Mouse (Mus musculus) intestine, postnatal 0 days (tissue): Measurements from ENCODE around the gene Clstn2. TPM values are rescaled to one million over a fixed set of nuclear protein-coding genes. Genes with fewer than 3 reads are reported as not detected.
A peak's percentile ranks its signal among the peaks of the same experiment; 100 is the strongest.

Experiments used
- ATAC-seq: fragments of 200-750 bp; cut with Nextera tagmentation; 2 replicates; pipeline ENCODE4 v1.8.0; 2017; ENCODE audit warnings: mild to moderate bottlenecking, moderate TSS enrichment, moderate library complexity
- H3K27ac ChIP-seq: fragments of 300-500 bp; sonication (generic); 2 replicates; pipeline ENCODE4 v1.5.1; 2014; ENCODE audit warnings: mild to moderate bottlenecking, low read depth, low read length, moderate library complexity
- H3K27me3 ChIP-seq: fragments of 300-500 bp; sonication (generic); replicated peaks from 2 replicates; pipeline ENCODE4 v1.6.1; 2014; ENCODE audit warnings: low read length, mixed read lengths; ENCODE audit not compliant: control insufficient read depth, insufficient read depth
- H3K36me3 ChIP-seq: fragments of 300-500 bp; sonication (generic); 2 replicates; pipeline ENCODE4 v1.6.1; 2014; ENCODE audit warnings: mild to moderate bottlenecking, moderate library complexity; ENCODE audit not compliant: control insufficient read depth, insufficient read depth
- H3K4me1 ChIP-seq: fragments of 300-500 bp; sonication (generic); replicated peaks from 2 replicates; pipeline ENCODE4 v1.6.1; 2014; ENCODE audit warnings: antibody characterized with exemption, low read length, mixed read lengths; ENCODE audit not compliant: control insufficient read depth, insufficient read depth
- H3K4me2 ChIP-seq: fragments of 300-500 bp; sonication (generic); replicated peaks from 2 replicates; pipeline ENCODE4 v1.6.1; 2014; ENCODE audit warnings: low read depth, mild to moderate bottlenecking, moderate library complexity
- H3K4me3 ChIP-seq: fragments of 300-500 bp; sonication (generic); 2 replicates; pipeline ENCODE4 v1.5.1; 2014; ENCODE audit warnings: low read depth, low read length
- H3K9ac ChIP-seq: fragments of 300-500 bp; sonication (generic); 2 replicates; pipeline ENCODE4 v1.6.1; 2014; ENCODE audit warnings: mild to moderate bottlenecking, low read depth, low read length
- H3K9me3 ChIP-seq: fragments of 300-500 bp; sonication (generic); 2 replicates; pipeline ENCODE4 v1.6.1; 2016; ENCODE audit warnings: mixed run types; ENCODE audit not compliant: control insufficient read depth
- CTCF ChIP-seq: sonication (generic); IDR thresholded peaks from 2 replicates; pipeline ENCODE4 v1.5.1; 2016; ENCODE audit warnings: low read depth, mild to moderate bottlenecking, control low read depth, antibody characterized with exemption, moderate library complexity
- WGBS: fragments of 180-500 bp; shearing (Covaris S2); extraction: QIAGEN DNeasy Blood & Tissue Kit; methylation state at CpG from one replicate; pipeline ENCODE4 v1.1.7; 2014; 5-methylcytosine and 5-hydroxymethylcytosine counted together
- polyA plus RNA-seq: library from polyadenylated mRNA; unstranded; fragments of >200 nt; fragmentation: Nextera tagmentation; extraction: Ambion mirVana; gene quantifications from 2 replicates; pipeline ENCODE4 v1.2.1, GENCODE M21; 2015

Clstn2 gene
- polyA plus RNA-seq = 0.24 and 0.26 TPM in 2 replicates

- peak within 1 kb of the TSS; percentile 53 for H3K4me3 ChIP-seq
- H3K27me3 ChIP-seq = peaks cover 33% of the 10 kb centered on the region
- H3K9ac ChIP-seq = no peak within 1 kb of the TSS
- no peaks in the 10 kb centered on the region for H3K9me3 ChIP-seq
- no peaks in the 10 kb centered on the region for H3K36me3 ChIP-seq
- under 1% methylated on average over 56 of the region's 73 CpGs for WGBS
- H3K27ac ChIP-seq = no peak within 1 kb of the TSS
- ATAC-seq = peak; percentile 31; the same call in 1 of the 2 replicates
- H3K4me1 ChIP-seq = no peaks in the 10 kb centered on the region; the same call in 1 of the 2 replicates
- TF ChIP-seq CTCF = peak; percentile 32
- peak within 1 kb of the TSS; percentile 90 for H3K4me2 ChIP-seq
Measured at GRCm38 (mm10) chr9:98032573-98033272, at the start of gene Clstn2. Clstn2 (minus strand) TSS chr9:98033181.

DNA sequence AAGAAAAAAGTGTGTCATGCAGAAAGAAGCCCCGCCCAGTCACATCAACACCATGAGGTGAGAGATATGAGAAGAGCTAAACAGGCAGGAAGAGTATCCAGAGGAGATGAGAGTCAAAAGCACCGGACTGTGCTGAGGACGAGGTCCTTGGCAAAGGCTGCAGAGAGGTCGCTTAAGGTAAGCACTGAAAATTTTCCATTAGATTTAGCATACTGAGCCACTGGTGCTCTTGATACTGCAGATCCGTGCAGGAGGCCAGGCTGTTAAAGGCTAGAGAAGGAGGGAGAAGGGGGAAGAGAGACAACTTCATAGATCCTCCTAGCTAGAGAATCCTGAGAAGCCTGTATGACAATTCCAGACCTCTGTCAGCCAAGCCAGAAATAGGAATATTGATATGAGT lies 34.8 kb upstream of the Clstn2 start:
- no peak for ATAC-seq
- no peaks in the 10 kb centered on the region for H3K4me1 ChIP-seq
- H3K4me3 ChIP-seq = no peak overlapping the region
- no peak overlapping the region for H3K9ac ChIP-seq
- WGBS = 78% methylated on average over 5 of the region's 5 CpGs
- TF ChIP-seq CTCF = no peak
- no peak overlapping the region for H3K4me2 ChIP-seq
- no peaks in the 10 kb centered on the region for H3K9me3 ChIP-seq
- no peaks in the 10 kb centered on the region for H3K36me3 ChIP-seq
- H3K27ac ChIP-seq = no peak overlapping the region
- no peaks in the 10 kb centered on the region for H3K27me3 ChIP-seq

- WGBS = 72% methylated on average over 3 of the region's 3 CpGs
- TF ChIP-seq CTCF = no peak
Measured at GRCm38 (mm10) chr9:98061646-98062045, 28.7 kb upstream of the Clstn2 start.

GRCm38 (mm10) chr9:98057291-98057690 lies 24.3 kb upstream of the Clstn2 start:
- no peak overlapping the region for H3K9ac ChIP-seq
- H3K27me3 ChIP-seq = no peaks in the 10 kb centered on the region
- no peak for ATAC-seq
- H3K4me3 ChIP-seq = no peak overlapping the region
- H3K4me1 ChIP-seq = no peaks in the 10 kb centered on the region
- TF ChIP-seq CTCF = no peak
- no peak overlapping the region for H3K27ac ChIP-seq
- WGBS = 91% methylated on average over 2 of the region's 2 CpGs
- no peak overlapping the region for H3K4me2 ChIP-seq
- no peaks in the 10 kb centered on the region for H3K9me3 ChIP-seq
- no peaks in the 10 kb centered on the region for H3K36me3 ChIP-seq

More at GRCm38 (mm10) chr9:98061646-98062045, 28.7 kb upstream of the Clstn2 start:
- no peak overlapping the region for H3K4me2 ChIP-seq
- H3K9ac ChIP-seq = no peak overlapping the region
- H3K4me1 ChIP-seq = no peaks in the 10 kb centered on the region
- no peak overlapping the region for H3K4me3 ChIP-seq
- no peaks in the 10 kb centered on the region for H3K9me3 ChIP-seq
- H3K27ac ChIP-seq = no peak overlapping the region
- no peaks in the 10 kb centered on the region for H3K27me3 ChIP-seq
- no peak for ATAC-seq
- H3K36me3 ChIP-seq = no peaks in the 10 kb centered on the region

DNA sequence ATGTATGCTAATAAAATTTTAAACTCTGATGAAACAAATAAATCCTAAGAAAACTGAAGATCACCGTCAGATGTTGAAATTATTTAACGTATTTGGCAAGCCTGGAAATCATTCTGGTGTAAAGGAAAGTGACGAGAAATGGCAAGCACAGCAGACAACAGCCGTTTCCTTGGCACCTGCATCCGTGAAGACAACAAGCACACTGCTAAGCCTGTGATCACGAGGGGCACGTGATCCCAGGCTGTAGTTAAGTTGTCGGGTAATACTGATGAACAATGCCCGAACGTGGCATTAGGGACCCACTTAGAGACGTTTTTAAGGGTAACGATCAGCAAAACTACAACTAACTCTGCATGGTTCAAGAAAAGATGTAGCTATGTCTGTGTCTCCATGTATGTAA lies 18.4 kb upstream of the Clstn2 start:
- H3K4me2 ChIP-seq = no peak overlapping the region
- H3K27ac ChIP-seq = no peak overlapping the region
- H3K36me3 ChIP-seq = no peaks in the 10 kb centered on the region
- no peaks in the 10 kb centered on the region for H3K4me1 ChIP-seq
- no peak for TF ChIP-seq CTCF
- WGBS = 78% methylated on average over 12 of the region's 12 CpGs
- no peak overlapping the region for H3K4me3 ChIP-seq
- no peak overlapping the region for H3K9ac ChIP-seq
- ATAC-seq = no peak
- H3K9me3 ChIP-seq = no peaks in the 10 kb centered on the region
- no peaks in the 10 kb centered on the region for H3K27me3 ChIP-seq

DNA sequence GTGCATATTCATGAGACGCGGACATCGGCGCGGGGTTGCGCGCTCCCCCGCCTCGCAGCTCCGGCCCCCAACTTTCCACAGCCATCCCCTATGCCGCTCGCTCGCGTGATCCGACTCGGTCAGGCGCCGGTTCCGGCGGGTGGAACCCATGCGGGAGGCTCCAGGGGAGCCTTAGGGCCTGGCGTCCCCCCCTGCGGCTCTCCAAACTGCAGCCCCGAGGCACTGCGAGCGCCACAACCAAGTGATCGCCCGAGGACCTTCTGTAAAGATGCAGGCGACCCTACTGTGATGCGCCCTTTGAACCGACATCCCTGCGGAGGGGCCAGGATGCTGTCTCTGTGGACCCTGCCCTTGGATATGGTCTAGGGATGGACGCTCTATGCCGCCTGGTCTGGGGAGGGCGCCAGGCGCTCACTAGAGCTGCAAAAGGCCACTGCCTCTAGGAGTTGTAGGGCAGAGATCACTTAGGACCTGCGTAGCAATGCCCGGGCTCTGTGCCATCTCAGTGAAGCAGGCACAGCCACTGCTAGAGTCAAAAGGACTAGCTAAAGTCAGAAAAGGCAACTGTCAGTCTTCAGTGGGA lies 383 bp upstream of the Clstn2 start:
- ATAC-seq = peak; percentile 28; the same call in 1 of the 2 replicates
- peak overlapping the region; percentile 53 for H3K4me3 ChIP-seq
- no peak overlapping the region for H3K27ac ChIP-seq
- H3K4me2 ChIP-seq = peak overlapping the region; percentile 90
- H3K4me1 ChIP-seq = no peaks in the 10 kb centered on the region; the same call in 1 of the 2 replicates
- 1% methylated on average over 38 of the region's 38 CpGs for WGBS
- no peak overlapping the region for H3K9ac ChIP-seq
- no peaks in the 10 kb centered on the region for H3K9me3 ChIP-seq
- H3K27me3 ChIP-seq = peaks cover 33% of the 10 kb centered on the region
- H3K36me3 ChIP-seq = no peaks in the 10 kb centered on the region
- peak; percentile 33 for TF ChIP-seq CTCF
